Mouse (Mus musculus) E14TG2a.4 (cell line): ENCODE data around the gene Akain1.

Experiments
- CTCF ChIP-seq: conservative IDR thresholded peaks from 2 replicates; pipeline ENCODE4 v1.5.1; 2014; ENCODE audit warnings: low read length
- NANOG ChIP-seq: IDR thresholded peaks from 2 replicates; pipeline ENCODE4 v1.6.1; 2014; ENCODE audit warnings: borderline replicate concordance, low read length, mixed read lengths
- POU5F1 ChIP-seq: IDR thresholded peaks from 2 replicates; pipeline ENCODE4 v1.6.1; 2014; ENCODE audit warnings: low read length, borderline replicate concordance

DNA sequence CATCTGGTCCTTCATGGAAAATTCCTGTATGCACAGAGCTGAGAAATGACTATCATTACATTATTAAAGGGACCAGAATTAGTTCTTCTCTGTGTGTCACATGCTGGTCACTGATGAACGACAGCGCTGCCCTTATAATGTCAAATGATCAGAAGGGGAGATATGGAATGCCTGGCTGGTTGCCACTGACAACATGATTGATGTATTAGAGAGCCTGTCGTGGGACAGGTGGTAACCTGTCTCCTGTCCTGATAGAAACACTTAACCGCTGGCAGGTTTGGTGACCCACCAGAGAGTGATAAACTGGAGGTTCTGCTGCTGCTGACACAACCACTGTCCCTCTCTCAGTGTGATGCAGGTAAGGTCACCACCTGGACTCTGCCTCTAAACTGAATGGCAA lies 40.1 kb downstream of the Akain1 start:
- TF ChIP-seq CTCF (no peak), NANOG (no peak), POU5F1 (no peak)
